Mouse (Mus musculus) T-helper 2 cell (primary cell): ENCODE measurements around the gene Fmnl2.

Experiments
- in situ Hi-C: fragments of 300-600 bp; cut with MboI, MseI; formaldehyde crosslinking; loops from one replicate; pipeline ENCODE4 v1.15.1; 2025; ENCODE audit warnings: high pct_unique_total_duplicates

The Fmnl2 gene

DNA sequence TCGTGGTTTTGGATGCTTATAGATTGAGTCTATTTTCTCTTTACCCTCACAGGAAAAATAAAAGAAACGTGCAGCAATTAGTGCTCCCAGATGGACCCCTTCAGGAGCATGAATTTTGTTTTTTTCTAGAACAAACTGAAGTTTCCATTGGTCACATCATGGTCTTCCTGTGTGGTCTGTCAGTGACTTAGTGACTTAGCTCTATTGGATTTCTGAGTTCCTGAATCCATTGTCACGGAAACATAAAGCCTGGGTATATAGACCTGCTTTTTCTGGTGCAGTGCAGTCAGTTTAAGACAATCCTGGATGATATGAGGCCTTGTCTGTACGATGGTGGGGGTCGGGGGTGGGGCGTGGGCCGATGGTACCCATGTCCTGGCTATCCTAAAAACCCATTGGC, 7.0 kb downstream of the Fmnl2 start:
- in situ Hi-C loops: no loop called here

DNA sequence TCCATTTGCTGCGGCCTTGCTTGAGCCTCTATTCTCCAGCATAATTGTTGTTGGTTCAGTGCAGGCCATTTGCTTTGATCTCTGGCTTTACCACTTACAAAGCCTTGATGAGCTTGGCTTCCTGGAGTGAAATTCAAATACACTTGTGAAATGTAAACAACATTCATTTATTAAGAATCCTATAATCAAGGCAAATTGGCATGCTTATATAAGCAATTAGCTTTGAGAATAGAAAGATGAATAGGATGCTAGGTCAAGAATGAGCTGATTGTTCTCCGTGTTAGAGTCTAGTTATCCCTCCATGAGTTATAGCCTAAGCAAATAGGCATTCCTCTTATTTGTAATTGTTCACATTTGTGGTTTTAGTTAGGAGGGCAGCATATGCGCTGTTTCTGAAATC, 8.5 kb downstream of the Fmnl2 start:
- in situ Hi-C loops: no loop called here

DNA sequence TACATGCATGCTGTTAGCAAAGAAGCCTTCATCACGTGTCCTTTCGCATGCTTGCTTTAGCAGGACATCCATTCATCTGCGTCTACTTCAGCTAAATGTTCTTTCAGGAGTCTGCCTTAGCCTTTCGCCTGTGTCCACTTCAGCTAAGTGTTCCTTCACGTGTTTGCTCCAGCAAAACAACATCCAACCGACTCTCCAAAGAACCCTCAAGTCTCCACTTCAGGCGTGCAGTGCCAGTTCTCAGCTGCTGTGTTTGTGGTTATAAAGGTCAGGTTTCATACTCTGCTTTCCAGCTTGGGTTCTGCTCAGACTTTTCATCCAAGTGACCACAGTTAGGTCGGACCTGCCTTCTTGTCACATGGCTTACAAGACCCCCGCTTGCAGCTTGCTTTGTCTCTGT, 10.1 kb downstream of the Fmnl2 start:
- in situ Hi-C loops: no loop called here

DNA sequence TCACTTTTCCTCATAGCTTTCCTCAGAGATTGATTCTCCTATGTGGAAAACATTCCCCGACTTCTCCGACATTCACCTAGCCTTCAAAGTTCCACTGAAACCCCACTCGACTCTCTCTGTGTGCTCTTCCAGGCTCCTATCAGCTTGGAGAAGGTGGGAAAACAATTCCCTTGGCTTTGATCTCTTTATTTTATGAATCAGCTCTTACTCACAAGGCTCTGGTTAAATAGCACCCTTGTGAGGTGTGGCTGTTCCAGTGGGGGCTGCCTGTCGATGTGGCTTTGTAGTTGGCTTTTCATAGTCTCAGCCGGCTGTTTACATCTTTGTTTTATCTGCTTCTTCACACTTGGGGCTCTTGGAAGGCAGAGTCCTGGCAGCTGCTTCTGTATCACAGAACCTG, 10.5 kb downstream of the Fmnl2 start:
- in situ Hi-C loops: no loop called here

DNA sequence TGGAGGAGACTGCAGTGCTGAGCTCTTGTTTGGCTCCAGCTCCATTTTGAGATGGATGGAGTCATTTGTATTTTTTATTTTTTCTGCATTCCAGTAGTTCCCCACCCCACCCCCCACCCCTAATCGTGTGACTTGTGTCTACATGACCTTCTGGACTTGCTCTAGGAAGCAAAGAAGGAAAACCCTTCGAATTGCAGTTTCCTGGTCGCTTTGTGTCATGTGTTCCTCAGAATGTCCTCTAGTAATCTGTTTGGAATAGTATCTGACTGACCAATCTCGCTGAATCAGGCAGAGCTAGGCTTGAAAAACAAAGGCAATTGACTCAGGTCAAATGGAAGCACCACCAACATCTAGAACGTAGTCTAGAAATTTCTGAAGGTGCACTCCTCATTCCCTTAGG, 15.0 kb downstream of the Fmnl2 start:
- in situ Hi-C loops: no loop called here

DNA sequence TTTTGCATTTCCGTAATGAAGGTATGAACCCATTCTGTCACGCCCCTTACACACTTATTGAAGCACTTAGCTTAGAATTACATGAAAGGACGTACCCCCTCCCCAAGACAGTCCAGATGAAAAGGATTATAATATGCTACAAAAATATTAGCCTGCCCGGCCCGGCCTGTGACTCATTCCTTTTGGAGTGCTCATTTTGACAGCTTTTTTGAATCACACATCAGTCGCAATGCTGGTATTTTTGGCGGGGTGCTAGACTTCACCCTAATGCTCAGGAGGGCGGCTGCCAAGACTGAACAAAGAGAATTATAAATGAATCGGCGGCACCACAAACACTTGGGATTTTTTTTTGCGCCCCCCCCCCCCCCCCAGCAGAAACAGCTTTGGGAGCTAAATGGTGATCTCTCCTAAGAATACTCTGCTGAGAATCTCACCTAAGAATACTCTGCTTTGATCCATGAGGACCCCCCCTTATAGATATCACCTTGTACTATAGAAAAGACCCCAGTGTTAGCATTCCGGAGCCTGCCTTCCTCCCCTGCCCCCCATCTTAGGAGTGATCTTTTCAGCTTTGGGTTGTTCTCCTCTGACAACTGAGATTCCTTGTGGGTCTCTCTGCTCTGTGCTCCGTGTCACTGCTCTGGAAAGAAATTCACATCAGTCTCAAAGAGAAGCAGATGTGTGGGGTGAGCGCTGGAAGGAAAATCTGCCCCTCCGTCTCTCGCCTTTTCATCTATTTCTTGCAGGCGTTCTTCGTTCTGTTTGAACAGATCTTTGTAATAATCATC, 15.8 kb downstream of the Fmnl2 start:
- in situ Hi-C loops: no loop called here

DNA sequence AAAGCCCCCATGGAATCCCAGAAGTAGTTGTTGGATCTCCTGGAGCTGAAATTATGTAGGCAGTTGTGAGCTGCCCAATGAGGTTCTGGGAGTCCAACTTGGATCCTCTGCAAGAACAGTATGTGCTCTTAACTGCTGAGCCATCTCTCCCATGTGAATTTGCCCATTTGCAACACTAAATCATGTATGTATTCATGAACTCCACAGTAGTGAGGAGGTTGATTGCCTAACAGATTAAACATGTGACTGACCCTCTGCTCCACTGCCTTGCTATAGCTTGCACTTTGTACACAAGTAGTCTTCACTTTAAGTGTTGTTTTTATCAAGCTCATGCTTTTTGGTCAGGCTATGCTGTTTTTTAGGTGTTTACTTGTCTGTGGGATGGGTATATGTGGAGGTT, 17.1 kb downstream of the Fmnl2 start:
- in situ Hi-C loops: no loop called here

DNA sequence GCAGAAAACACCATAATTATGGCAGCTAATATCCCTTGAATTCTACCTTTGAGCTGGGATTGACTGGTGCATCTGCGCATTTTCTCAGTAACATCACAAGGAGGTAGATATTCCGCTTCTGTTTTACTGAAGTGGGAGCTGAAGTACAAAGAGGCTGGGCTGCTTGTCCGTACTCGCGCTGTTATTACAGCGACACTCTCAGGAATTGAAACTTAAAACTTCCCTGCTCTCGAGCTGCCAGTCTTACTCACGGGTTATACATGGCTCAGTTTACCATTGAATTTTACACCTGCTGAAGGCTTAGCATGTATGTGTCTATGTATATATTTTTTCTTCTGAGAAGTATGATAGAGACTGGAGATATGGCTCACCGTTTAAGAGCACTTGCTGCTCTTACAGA, 18.1 kb downstream of the Fmnl2 start:
- in situ Hi-C loops: no loop called here

DNA sequence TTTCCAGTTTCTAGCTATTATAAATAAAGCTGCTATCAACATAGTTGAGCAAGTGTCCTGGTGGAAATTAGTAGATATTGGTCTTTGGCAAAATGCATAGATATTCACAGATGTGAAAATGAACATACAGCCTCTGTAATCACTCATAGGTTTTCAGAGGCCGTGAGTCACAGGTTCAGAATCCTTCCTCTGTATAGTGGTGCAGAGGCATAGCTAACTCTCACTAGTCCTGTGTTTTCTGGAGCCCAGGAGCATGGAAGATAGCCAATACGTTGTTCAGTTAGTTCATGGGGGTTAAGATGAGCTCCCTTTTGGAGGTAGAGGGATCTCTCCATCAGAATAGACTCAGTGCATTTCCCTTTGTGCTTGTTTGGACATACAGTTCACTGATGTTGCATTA, 25.7 kb downstream of the Fmnl2 start:
- in situ Hi-C loops: no loop called here

DNA sequence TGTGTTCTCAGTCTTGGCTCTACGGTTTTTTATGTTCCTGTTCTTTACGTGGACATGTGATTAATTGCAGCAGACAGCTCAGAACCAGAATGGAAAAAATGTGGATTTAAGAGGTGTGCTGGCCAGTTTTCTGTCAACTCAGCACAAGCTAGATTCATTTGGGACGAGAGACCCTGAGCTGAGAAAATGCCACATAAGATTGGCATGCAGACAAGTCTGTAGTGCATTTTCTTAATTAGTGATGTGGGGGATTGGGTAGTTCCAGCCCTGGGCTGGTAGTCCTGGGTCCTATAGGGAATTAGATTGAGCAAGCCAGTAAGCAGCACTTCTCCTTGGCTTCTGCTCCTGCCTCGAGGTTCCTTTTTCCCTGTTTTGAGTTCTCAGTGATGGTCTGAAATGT, 26.4 kb downstream of the Fmnl2 start:
- in situ Hi-C loops: no loop called here

DNA sequence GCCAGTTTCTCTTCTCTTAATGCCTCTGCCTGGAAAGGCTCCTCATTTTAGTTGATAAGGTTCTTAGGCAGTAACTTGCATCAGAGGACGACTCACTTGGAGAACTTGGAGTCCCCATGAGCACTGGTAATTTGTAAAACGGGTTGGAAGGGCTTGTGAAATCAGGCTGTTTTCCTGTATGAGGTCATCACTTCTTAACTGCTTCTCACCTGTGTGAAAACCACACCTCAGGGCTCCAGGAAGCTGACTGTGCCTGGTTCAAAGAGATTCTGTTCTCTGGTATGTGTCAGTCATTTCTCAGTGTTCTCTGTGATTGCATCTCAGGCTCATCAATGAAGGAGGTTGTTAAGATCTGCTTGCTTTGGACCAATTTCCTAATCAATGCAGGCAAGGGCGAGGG, 27.4 kb downstream of the Fmnl2 start:
- in situ Hi-C loops: no loop called here

DNA sequence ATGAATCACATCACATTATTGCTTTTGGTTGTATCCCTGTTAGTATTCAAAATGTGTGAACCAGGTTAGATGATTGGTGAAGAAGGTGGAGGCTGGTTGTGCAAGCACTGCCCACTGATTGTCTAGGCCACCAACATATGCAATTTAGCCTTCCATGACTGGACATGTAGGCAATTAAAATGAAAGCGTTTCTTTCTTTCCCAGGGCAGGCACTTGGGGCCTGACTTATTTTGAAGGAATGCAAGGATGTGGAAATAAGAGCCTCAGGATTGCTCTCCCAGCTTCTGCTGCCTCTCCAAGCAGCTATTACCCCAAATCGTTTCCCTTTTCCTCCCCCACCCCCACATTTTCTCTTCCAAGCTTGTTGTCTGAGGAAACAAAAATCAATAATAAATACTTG, 29.6 kb downstream of the Fmnl2 start:
- in situ Hi-C loops: no loop called here

DNA sequence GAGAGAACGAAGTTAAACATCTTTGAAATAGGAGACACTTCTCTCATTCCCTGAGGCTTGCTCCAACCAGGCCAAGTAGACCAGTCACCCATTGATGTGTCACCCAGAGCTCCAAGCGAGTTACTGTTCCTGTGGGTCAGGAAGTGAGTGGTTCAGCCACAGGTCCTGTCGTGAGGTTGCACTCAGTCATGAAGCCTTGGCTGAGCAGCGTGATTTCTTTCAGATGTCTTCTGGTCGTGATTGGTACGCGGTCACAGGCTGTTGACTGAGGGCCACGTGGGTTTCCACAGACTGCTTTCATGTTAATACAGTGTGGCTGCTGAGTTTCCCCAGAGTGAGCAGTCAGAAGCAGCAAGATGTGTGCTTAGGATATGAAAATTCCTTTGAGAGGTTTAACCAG, 33.5 kb downstream of the Fmnl2 start:
- in situ Hi-C loops: no loop called here

DNA sequence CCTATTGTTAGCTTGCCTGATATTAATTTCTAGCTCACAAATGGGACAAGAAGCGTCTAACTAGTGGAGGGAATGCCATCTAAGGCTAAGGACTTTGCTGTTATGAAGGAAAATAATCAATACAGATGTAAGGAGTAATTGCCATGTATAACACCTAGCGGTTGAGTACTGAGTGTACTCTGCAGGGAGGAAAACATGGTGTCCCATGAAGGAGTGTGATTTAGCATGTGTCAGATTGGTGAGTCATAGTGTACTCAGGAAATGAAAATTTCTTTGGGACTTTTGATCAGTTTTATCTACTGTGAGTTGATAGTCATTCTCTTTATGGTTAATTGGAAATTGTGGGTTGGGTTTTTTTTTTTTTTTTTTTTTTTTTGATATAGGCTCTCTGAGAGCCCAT, 34.1 kb downstream of the Fmnl2 start:
- in situ Hi-C loops: no loop called here

DNA sequence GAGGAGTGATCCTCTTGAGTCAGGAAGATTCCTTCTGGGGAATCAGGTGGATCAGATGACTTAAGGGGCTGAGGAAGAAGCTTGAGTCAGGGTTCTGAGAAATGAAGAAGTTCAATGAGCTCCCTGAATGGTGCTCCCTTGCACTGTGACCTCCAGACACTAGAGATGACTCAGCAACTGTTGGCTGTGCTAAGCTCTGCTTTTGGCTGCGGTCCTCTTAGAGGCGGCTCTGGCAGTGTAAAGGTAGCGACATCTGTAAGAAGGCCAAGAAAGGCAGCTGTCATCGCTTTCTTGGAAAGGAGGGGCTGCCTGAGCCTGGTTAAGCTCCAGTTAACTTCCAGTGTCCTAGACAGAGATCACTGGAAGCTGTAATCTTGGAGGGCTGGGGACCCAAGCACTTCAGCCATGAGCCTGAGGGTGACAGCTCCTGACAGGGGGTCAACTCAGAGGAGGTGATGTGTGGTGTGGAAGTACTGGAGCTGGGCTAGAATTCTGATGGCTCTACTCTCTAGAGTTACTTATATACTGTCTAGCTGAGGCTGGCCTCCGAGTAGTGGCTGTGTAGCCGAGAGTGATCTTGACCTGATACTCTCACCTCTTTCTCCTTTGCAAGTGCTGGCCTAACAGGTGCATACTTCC, 37.4 kb downstream of the Fmnl2 start:
- in situ Hi-C loops: no loop called here

DNA sequence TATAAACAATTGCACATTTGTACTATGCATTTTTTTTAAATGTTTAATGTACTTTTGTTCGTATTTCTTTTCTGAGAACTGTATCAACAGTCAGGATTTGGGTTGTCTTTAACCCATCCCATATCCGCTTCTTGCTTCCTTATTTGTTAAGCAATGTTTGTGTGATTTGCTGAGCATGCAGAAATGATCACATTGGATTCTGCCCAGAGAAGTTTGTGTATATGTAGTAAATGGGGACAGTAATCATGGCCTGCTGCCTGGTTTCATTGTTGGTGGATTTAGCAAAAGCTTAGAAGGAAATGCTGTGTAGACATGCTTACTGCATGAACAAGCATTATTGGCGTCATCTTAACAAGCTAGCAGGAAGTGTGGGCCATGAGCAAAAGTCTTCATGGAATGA, 39.3 kb downstream of the Fmnl2 start:
- in situ Hi-C loops: no loop called here

DNA sequence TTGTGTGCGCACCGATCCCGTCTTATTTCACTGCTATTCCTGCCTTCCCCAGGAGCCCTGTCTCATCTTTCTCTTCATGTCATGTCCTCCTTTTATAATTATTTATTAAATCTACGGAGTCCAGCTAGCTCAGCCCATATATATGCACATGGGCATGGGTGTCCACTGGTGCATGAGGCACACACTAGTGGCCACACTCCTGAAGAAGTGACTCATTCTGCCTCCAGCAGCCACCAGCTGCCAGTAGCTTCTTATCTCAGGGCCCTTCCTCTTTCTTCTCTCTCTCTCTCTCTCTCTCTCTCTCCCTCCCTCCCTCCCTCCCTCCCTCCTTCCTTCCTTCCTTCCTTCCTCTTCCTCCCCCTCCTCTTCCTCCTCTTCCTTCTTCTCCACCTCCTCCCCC, 43.1 kb downstream of the Fmnl2 start:
- in situ Hi-C loops: no loop called here

DNA sequence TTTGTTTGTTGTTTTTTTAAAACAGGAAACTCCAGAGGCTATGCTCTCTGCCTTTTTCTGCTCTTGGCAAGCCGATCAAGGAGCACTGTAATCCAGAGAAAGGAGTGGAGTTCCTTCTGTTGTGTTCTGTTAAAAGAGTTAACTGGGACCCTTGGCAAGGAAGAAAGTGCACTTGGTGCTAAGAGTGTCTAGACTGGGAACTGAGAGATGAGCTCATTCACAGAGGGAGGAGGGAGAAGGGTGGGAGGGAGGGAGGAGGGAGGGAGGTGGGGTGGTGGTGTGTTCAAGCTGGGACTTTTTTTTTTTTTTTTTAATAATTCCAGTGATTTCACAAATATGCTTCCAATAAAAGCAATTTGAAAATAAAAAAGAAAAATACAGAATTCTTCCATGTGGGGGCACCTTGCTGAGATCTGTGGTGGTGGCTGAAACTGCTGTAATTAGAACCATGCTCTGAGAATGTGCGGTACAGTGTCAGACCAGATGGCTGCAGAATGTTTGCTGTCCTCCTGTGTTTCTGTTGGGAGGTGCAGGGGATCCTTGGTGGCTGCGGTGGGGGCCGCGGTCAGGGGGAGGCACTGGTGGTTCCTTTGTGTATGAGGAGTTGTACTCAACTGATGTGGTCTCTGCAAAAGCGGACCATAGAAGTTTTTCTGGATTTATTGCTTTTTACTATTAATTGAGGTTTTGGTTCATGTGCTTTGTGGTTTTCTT, 43.8 kb downstream of the Fmnl2 start:
- in situ Hi-C loops: no loop called here

DNA sequence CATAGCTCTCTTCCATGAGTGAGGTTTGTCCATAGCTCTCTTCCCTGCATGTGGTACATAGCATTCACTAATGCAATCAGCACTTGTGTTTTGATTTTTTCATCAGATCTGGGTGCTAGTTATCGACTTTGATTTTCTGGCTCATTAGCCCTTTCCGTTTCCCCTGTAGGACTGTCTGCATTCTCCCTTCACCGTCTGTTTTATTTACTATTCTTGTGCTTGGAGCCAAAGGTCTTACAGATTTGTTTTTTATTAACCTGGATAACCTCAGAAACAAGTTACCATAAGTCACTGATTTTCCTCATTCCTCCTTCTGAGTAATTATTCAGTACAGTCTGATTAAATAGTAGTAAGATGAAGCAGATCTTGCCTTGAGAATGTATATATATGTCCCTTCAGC, 44.8 kb downstream of the Fmnl2 start:
- in situ Hi-C loops: no loop called here

DNA sequence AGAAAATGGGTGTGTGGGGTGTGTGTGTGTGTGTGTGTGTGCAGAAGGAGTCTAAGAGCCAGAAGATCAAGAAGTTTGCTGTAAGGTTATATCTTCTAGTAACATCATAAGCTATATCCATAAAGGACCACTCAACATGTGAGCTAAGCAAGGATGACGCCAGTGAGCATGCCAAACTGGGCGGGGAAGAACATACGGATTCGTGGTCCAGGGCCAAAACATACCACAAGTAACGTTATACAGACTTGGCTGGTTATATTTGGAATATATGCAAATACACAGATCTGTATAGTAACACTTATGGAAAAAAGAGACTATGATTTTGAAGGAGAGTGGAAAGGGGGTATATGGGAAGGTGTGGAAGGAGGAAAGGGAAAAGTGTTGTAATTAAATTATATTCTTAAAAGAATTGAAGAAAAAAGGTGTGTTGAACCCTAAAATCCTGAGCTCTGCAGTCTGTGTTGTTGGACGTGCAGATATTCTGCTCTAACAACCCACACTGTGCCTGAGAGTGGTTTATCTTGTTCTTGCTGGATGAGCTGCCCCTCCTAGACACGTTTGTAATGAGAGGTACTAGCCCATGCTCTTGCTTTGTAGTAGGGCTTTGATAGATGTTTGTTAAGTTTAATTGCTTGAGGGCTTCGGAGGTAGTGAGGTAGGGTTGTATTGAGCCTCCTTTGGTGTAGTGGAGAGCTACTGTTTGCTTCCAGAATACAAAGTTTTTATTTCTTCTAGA, 45.7 kb downstream of the Fmnl2 start:
- in situ Hi-C loops: no loop called here

DNA sequence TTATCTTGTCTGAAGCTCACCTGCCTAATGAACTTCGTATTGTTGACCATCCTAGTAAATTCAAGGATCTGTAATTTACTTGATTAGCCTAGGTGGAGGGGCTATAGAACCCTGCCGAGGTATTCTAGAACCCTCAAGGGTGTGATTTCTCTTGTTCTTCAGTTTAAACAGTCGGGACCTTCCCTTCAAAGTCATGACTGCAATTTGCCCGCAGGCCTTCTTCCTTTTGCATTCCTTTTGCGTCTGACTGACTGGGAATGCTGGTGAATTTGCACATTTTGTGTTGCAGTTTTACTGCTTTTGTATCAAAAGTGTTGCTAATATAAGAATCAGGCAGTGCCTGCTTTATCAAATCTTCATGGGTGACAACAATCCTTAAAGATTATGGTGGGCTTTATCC, 46.9 kb downstream of the Fmnl2 start:
- in situ Hi-C loops: no loop called here

DNA sequence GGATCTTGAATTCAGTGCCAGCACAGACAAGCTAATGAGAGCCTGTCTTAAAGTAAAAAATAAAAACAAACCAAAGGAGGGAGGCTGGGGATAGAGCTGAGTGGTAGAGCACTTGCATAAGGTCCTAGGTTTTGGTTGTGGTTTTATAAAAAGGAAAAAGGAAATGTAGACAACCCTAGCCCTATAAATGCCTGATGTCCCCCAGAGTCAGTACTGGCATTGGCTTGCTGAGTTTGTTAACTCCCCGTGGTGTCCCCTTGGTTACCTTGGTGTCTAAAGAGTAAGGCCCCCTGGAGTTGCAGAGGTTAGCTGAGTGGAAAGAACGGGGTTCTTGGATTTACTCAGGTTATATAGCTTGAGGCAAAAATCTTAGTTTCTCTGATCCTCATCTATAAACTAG, 55.7 kb downstream of the Fmnl2 start:
- in situ Hi-C loops: no loop called here
